Mouse (Mus musculus) adipocyte (in vitro differentiated cells): Measurements from ENCODE around the gene Vapa.
"Not testable (repeated sequence)": the region's sequence is repeated elsewhere in the genome, so short reads cannot be mapped to it uniquely, and the experiment has no call there.

Experiments used
- DNase-seq: peaks from one replicate; pipeline ENCODE4 v3.0.0-alpha.2; 2016; ENCODE audit warnings: low spot score

Vapa gene

DNA sequence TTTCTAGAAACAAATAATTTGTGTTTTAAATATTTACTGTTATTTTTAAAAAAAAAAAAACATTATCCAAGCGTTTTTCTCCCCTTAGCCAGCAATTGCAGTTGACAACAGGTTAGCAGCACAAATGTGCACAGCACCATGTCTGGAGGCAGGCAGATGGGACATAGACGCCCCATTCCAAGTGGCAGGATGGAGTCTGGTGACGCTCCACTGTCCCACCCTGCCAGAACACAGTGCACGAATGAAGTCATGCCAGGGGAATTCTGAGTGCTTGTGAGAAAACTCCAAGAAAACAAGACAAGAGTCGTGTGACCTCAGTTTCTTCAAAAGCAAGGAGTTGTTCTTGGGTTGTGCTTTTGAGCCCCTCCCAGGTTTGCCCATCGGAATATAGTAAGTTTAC, 50.0 kb downstream of the Vapa start:
- DNase-seq: no peak

GRCm38 (mm10) chr17:65562761-65563160, 50.6 kb downstream of the Vapa start:
- peak; percentile 88 for DNase-seq

- DNase-seq: no peak
These were observed 51.9 kb downstream of the Vapa start for GRCm38 (mm10) chr17:65561361-65562015.

DNA sequence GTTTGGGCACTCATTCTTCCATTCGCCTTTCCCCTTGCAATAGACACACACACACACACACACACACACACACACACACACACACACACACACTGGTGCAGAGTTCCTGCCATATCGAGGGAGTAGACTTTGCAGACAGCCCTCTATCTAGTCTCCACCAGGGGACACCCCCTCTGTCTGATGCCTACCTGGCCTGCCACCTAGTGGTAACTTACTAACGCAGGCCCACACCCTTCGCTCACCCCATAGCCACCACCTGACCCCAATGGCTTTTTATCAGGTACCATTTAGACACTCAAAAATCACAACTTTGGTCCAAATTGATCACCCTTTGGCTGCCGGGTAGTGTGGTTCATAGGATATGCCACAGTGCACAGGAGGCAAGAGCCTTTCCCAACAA, 54.1 kb downstream of the Vapa start:
- no peak for DNase-seq

DNA sequence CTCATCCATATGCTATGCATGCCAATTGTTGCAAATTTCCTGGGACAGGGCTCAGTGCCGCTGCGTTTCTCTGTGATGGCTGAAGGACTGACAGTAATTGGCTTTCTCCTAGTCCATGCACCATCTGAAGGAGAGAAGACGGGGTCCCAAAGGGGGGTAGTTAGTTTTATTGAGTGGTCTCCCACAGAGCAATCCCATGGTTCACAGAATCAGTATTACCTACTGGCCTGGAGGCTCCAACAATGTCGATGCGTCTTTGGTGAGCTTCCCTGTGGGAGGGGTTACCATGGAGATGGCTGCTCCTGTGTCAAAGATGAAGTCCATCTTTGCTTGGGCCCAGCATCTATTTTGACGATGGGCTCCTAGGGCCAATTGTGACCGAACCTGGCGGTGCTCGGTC, 54.6 kb downstream of the Vapa start:
- DNase-seq: no peak

DNA sequence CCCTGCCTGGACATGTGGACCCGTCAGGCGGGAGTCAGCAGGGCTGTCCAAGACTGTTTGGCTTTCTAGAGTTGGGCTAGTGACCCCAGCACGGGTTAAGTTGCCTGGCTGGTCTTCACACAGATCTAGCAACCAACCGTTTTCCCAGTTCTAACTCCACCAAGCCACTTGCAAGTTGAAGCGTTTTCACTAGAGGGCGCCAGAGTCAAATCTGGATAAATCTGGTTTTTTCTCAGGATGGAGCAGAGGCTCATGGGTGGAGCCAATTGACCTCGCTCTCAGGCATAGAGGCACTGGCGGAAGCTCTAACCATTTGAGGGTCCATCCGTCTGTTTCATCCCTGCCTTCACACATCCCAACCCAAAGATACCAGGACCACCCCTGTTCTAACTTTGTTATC, 55.1 kb downstream of the Vapa start:
- DNase-seq: peak; percentile 76

DNA sequence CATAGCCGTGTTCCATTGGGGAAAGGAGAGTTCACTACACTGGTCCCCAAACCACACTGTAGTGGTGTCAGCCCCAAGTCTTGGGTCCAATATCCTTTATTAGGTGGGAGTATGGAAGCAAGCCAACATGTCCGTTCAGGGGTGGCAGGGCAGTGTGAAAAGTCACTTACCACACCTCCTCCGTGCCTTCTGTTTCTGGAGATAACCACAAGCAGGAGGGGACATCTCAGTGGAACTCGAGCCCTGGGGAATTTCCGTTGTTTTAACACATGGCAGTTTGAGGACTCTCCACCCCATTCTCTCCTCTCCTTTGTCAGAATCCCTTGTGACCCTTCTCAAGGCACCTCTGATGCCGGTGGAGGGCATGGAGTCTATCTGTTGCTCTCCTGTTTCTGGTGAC, 56.1 kb downstream of the Vapa start:
- no peak for DNase-seq

DNA sequence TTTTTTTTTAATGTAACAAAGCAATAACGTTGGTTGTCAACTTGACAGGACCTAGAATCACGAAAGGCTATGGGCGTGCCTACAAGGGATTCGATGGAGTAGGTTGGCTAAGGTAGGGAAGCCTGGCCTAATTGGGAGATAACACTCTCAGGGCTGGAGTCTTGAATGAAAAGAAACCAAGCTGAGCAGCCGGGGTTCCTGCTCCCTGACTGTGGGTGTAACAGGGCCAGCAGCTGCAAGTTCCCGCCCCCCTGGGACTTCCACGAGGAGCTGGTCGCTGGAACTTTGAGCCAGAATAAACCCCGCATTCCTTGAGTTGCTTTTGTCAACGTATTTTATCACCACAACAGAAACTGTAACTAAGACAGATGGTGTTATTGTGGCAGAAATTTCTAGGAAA, 56.6 kb downstream of the Vapa start:
- DNase-seq: no peak

- DNase-seq: no peak
These were observed 60.8 kb downstream of the Vapa start for GRCm38 (mm10) chr17:65552426-65552997.

- no peak for DNase-seq
These were observed 63.0 kb downstream of the Vapa start for GRCm38 (mm10) chr17:65550357-65550756.

DNA sequence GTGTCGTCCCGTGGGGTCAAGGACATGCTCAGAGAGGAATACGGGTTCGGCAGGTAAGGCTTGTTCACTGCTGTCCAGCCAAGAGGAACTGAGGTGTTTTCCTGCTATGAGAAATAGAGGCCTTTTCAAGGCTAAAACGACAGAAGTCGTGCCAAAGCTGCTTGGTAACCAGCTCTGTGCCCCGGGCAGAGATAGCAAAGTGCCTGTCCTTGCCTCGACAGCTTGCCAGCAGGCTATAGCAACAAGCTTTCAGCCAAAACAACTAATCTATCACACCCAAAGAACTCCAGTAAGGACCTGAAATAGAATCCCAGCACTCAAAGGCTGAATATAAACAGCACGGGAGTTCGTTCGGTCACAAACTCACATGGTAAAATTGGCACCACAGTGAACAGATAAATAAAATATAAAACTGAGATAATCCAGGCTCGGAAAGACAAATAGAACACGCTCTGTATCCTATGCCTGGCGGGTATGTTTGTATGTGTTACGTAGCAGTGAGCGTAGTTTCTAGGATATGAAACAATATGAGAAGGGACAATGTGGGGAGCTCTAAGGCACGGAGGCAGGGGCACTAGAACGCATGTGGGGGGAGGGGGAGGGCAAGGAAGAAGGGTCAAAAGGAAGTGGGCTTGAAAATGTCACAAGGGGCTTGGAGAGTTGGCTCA, 64.5 kb downstream of the Vapa start:
- DNase-seq: no peak

DNA sequence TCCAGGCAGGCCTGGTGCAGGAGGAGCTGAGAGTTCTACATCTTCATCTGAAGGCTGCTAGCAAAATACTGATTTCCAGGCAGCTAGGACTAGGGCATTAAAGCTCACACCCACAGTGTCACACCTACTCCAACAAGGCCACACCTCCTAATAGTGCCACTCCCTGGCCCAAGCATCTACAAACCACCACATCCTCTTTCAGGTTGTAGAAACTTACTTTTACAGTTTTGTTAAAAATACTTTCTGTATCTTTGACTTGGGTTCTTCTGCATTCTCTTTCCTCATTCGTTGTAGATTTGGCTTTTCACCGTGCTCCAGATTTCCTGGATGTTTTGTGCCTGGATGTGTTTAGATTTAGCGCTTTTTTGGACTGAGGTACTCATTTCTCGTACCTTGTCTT, 67.1 kb downstream of the Vapa start:
- not testable (repeated sequence) for DNase-seq

DNA sequence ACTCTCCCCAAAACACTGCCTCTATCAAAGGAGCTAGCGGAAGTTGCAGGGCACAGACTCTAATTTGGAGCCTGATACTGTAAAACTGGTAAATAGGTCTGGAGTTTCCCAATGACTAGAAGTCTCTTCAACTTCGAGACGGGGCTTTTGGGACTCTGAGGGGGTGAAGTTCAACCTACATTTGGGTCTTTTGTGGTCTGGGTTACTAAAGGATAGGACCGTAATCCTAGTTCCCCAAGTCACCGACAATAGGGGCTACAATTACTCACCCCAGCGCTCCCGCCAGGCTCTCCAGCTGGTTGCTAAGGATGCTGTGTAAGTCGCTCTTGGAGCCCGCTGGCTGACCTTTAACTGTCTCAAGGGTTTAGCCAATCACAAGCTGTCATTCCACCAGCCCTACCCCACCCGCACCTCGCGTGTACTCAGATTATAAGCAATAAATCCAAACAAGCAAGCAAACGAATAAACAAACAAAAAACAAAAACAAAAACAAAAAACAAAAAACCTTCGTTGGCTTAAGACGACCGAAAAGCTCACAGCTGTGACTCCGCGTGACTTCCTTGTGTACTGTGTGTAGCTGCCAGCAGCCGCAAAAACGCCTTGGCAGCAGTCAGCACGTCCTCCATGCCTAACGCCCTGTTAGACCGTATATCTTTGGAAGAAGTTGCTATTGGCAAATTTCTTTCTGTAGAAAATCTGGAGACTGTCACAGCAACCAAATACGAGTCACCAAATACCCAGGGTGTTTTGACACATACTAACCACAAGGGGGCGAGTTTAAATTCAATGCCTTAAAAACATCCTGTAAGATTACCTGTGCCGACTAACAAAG, 72.7 kb downstream of the Vapa start, which contains the start of gene Tmem232:
Tmem232 (minus strand) TSS at position 342 of the 832 bp plus-strand sequence.
- DNase-seq: no peak

- DNase-seq: peak; percentile 71
These were observed 77.2 kb downstream of the Vapa start for GRCm38 (mm10) chr17:65536156-65536555.

- not testable (repeated sequence) for DNase-seq
These were observed 81.0 kb downstream of the Vapa start for GRCm38 (mm10) chr17:65532381-65532780.
